Mouse (Mus musculus): Measurements from ENCODE around the gene Chrm5.

GRCm38 (mm10) chr2:112429665-112430064, 50.9 kb downstream of the Chrm5 start:
- TF ChIP-seq CTCF (IDR thresholded peaks at IDR 0.05 in 2 of 3, conservative IDR thresholded peaks at IDR 0.05 in 1 of 3; ENCODE audit: control insufficient read depth in 1 of 3, insufficient read depth in 1 of 3, low read depth in 2 of 3, low read length in 3 of 3, poor library complexity in 1 of 3, severe bottlenecking in 1 of 3) (no peak), E2F4 (IDR thresholded peaks at IDR 0.05; ENCODE audit: borderline replicate concordance, low read depth, low read length) (no peak)
